Mouse (Mus musculus): ENCODE measurements around the gene Ubox5. TPM values are rescaled to one million over a fixed set of nuclear protein-coding genes. Genes with fewer than 3 reads are reported as not detected.
"Not testable (repeated sequence)": the region's sequence is repeated elsewhere in the genome, so short reads cannot be mapped to it uniquely, and the experiment has no call there.

The Ubox5 gene
- 1 to 10 TPM; 7.4 to 8.2 TPM for total RNA-seq (2021)
- long read RNA-seq, partial matches to known transcripts, result 2 of 16 reads
- long read RNA-seq, other reads (novel, unspliced or antisense), result 11 of 16 reads

DNA sequence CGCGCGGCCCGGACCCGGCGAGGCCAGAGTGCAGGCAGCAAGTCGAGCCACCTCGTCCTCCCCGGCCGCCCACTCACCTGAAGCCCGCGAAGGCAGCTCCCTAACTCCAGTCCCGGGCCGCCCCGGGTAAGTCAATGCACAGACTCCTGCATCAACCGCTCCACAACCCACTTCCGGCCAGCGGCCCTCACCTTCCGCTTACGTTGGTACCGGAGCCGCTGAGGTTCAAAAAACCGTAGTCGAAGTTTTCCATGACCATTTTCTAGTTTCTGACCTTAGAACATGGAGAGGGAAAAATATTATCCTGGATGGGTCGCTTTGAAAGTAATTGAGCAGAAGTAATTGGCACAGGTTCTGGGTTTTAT, at the start of gene Ubox5, which contains the start of gene Fastkd5:
TSS of gene Ubox5 (minus strand) at position 200 of the 365 bp plus-strand sequence.
TSS of gene Fastkd5 (minus strand) at position 189 of the 365 bp plus-strand sequence.
- peak; percentile 91 to 92 for DNase-seq (ENCODE audit: low spot score in 2 of 2)

- no peak for DNase-seq (ENCODE audit: low spot score in 2 of 2)
Observed at GRCm38 (mm10) chr2:130679154-130679553, 49.3 kb upstream of the Ubox5 start.

DNA sequence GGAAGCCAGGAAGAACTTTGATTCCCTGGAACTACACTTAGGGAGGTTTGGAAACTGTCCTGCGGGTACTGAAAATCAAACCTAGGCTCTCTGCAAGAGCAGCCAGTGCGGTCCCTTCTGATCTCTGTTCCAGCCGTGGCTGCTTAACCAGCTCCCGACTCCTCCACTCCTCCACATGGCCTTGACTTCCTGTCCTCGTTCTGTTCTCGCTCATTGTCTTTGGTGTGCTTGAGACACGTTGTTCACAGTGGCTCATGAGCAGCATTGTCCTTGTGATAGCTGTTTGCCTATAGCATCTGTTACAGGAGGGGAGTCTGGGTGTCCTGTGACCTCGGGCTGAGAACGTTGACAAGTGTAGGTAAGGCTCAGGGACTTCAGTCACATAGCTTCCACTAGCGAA, 47.4 kb upstream of the Ubox5 start:
- DNase-seq (ENCODE audit: low spot score in 2 of 2), result no peak

- peak; percentile 85 to 86 for DNase-seq (ENCODE audit: low spot score in 2 of 2)
Observed at GRCm38 (mm10) chr2:130667559-130667958, 37.7 kb upstream of the Ubox5 start, which contains the start of gene Itpa. Gene Itpa (plus strand): TSS chr2:130667610.

- DNase-seq (ENCODE audit: low spot score in 2 of 2), result peak; percentile 89 to 93
Observed at GRCm38 (mm10) chr2:130664102-130664701, 34.4 kb upstream of the Ubox5 start, which contains the start of gene Ddrgk1. Gene Ddrgk1 (minus strand): TSS chr2:130664659.

- no peak for DNase-seq (ENCODE audit: low spot score in 2 of 2)
Observed at GRCm38 (mm10) chr2:130663342-130663741, 33.5 kb upstream of the Ubox5 start.

GRCm38 (mm10) chr2:130658530-130658929, 28.7 kb upstream of the Ubox5 start:
- no peak for DNase-seq (ENCODE audit: low spot score in 2 of 2)

DNA sequence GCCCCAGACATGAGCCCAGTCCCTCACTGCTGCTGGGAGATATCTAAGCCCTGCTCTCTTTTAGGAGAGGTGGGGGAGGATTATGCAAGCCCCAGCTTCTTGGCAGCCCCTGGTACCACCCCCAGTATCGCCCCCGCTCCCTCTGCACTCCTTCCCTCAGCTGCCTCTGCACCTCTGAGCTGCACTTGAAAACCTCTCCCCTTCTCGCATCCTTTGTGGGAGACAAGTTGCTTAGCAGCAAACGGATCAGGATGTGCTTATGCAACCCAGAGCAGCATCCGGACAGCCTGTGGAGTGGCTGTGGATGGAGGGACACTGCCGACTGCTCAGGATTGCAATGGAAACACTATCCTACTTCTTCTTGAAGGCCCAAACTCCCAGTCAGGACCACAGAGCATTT, 27.7 kb upstream of the Ubox5 start:
- peak; percentile 28 to 44 for DNase-seq (ENCODE audit: low spot score in 2 of 2)

- no peak for DNase-seq (ENCODE audit: low spot score in 2 of 2)
Observed at GRCm38 (mm10) chr2:130656536-130656935, 26.7 kb upstream of the Ubox5 start.

DNA sequence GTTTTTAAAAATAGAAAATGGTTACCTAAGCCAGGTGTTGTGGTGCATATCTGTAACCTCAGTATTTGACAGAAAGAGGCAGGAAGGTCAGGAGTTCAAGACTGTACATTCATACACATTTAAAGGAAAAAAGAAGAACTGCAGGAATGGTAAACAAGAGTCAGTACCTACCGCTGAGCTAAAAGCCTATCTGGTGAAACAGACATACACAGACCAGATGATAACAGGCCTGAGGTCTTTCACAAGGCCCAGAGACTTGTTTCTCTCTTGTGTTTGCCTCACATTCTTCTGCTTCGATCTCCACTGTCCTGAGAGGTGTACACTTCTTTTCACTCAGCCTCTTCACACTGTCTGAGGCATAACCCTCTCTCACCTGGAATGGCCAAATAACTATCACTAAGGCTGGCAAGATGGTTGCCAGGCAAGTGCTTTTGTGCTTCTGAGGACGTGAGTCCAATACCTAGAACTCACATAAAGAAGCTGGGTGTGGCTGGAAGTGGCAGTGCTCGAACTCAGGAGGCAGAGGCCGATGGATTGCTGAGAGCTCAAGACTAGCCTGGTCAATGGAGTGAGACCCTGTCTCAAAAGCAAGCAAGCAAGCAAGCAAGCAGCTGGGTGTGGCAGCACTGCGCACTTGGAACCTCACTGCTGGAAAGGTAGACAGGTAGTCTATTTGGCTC, 26.0 kb upstream of the Ubox5 start:
- DNase-seq (ENCODE audit: low spot score in 2 of 2), result no peak

DNA sequence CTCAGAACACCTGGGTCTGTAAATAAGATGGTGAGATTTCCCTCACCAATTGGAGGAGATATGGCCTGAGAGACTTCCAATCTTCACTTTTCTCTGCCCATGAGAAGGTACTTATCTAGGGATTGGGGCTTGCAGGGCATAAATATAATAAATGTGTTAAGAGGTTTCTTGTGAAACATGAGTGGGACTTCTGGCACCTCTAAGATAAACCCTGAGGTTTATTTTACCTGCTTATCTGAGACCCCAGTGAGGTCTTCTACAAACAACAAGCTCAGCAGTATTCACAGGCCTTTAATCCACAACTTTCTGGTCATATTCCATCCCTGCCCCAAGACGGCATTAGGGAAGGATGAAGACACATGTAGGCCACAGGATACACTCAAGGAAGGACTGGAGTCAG, 23.9 kb upstream of the Ubox5 start:
- DNase-seq (ENCODE audit: low spot score in 2 of 2), result no peak

- no peak for DNase-seq (ENCODE audit: low spot score in 2 of 2)
Observed at GRCm38 (mm10) chr2:130653303-130653702, 23.5 kb upstream of the Ubox5 start.

GRCm38 (mm10) chr2:130649028-130649427, 19.2 kb upstream of the Ubox5 start:
- DNase-seq (ENCODE audit: low spot score in 2 of 2), result not testable (repeated sequence)

DNA sequence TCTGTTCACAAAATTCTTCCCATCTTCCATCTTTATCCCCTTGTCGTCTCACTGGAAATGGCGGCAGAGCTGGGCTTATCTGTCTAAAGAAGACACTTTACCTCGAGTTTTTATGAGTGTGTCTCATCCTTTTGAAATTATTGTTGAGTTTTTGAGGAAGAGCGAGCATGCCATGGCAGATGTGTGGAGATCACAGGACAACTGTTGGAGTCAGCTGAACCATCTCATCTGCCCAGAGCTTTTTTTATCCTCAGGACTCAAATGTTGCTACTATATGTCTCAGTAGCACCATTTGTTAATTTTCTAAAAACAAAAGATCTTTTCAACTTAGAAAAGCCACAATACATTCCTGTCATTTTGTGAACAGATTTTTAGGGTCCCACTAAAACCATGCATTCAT, 15.4 kb upstream of the Ubox5 start:
- no peak for DNase-seq (ENCODE audit: low spot score in 2 of 2)

DNA sequence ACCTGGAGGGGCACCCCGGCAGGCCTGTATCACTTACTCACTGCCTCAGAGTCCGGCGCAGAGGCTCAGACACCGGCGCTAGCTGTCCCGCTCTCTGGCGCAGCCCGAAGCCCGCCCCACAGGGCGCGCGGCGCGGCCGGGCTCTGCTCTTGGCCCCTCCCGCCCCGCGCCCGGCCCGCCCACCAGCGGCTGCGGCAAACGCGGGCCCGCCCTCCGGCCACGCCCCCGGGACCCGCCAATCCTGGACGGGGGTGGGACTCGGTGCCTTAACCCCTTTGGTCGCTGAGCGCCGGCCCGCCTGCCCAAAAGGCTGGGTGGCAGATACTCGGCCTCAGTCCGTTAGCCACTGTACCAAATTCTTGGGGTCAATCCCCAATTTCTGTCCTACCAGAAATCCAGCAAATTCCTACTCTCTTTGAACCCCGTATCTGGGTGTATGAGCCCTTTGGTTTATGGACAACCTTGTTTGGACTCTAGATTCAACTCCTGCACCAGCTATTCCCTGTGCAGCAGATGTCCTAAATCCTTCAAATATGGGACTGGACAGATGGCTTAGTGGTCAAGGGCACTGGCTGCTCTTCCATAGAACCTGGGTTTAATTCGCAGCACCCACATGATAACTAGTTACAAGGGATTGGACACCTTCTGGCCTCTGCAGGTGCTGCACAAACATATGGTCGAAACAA, 13.0 kb upstream of the Ubox5 start, which contains the start of gene Lzts3:
TSS of gene Lzts3 (minus strand) at position 120 of the 686 bp plus-strand sequence.
- peak; percentile 87 to 93 for DNase-seq (ENCODE audit: low spot score in 2 of 2)

DNA sequence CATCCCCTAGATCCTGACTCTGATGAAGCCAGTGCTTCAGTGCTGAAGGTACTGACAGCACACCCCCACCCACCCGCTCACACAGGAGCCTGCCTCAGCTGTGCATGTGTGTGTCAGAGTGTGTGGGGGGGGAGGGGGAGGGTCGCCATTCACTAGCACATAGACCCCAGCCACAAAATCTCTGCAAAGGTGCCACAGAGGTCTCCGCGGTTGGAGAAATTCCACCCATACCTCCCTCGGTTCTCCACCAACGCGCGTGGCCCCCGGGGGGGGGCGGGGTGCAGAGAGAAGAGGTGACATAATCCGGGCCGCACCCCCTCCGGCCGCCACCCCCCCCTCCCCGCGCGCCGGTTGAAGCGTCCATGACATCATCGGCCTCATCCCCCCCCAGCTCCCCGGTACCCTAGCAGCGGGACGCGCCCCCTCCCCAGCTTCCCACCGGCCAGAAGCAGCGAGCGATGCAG, 12.4 kb upstream of the Ubox5 start:
- DNase-seq (ENCODE audit: low spot score in 2 of 2), result peak in 1 of 2 experiments; percentile 48

DNA sequence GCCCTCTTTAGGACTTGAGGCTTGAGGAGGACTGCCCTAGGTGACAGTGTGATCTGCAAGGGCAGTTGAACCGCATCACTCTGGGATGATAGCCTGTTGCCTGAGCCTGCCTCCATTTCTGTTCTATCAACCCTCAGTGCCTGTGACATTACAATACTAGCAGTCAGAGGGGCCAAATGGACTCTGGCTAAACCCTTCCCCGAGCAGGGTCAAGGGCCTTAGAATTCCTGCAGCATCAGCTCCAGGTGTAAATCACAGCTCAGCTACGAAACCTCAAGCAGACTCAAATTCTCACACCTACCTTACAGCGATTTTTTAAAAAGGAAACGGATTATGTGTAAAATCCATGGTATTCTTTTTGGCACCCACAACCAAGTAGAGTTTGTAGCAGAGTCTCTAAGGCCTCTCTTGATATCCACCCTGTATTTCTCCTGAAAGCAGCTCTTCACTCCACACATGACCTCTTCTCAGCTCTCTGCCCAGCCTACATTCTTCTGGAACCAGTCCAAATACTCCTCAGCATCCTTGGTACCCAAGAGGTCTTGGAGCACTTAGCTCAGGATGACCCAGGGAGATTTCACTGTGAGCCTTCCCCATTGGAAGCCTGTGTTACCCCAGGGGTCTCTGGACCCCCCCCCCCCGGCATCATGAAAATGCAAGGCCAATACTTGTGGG, 11.7 kb upstream of the Ubox5 start:
- DNase-seq (ENCODE audit: low spot score in 2 of 2), result no peak

- no peak for DNase-seq (ENCODE audit: low spot score in 2 of 2)
Observed at GRCm38 (mm10) chr2:130639276-130639675, 9.4 kb upstream of the Ubox5 start.

DNA sequence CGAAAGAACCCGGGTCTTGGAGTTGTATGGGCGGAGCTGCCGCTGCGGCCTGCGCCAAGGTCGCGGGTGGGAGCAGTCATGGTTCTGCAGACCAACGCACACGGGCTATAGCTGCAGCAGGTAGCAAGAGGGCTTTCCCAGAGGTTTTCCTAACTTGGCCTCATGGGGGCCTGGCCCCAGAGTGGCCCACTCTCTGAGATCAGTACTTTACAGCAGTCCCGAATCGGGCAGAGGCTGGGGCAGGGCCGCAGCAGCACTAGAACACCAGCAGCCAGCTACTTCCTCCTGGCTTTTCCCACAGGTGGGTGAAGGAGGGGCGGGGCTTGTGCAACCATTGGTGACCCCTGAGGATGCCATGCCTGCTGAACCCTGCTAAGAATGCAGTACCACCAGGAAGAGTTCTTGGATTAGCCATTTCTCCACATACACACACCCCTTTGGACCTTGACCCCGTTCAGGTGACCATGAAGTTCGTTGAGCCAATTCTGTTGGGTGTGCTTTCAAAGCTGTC, 8.3 kb upstream of the Ubox5 start:
- DNase-seq (ENCODE audit: low spot score in 2 of 2), result no peak

GRCm38 (mm10) chr2:130635847-130636246, 6.0 kb upstream of the Ubox5 start:
- no peak for DNase-seq (ENCODE audit: low spot score in 2 of 2)

Measured in layer of hippocampus, postnatal 10 days (tissue).